Mouse (Mus musculus): Measurements from ENCODE around the gene Msh2. TPM values are rescaled to one million over a fixed set of nuclear protein-coding genes. Genes with fewer than 3 reads are reported as not detected.

Gene Msh2
- polyA plus RNA-seq, 1 experiment from 2014 or later, result 68.8 TPM

- no peak for ATAC-seq (ENCODE audit: low read depth)
- H3K9ac ChIP-seq (ENCODE audit: low read length), result no peak overlapping the region
- H3K27me3 ChIP-seq (ENCODE audit: control insufficient read depth, insufficient read depth, low read depth, low read length), result no peaks in the 10 kb centered on the region
- no peak overlapping the region for H3K27ac ChIP-seq (ENCODE audit: low read length)
- H3K4me2 ChIP-seq (ENCODE audit: low read depth, low read length), result no peak overlapping the region
- H3K4me1 ChIP-seq (replicated peaks; ENCODE audit: control insufficient read depth, insufficient read depth, low read length), result no peaks in the 10 kb centered on the region
- 91% methylated on average over 11 of the region's 11 CpGs for WGBS
- H3K9me3 ChIP-seq (ENCODE audit: control insufficient read depth, low read length), result no peaks in the 10 kb centered on the region
- peaks cover 7% of the 10 kb centered on the region for H3K36me3 ChIP-seq (ENCODE audit: control insufficient read depth, insufficient read depth, low read length)
- H3K4me3 ChIP-seq (ENCODE audit: low read length), result no peak overlapping the region
Observed at GRCm38 (mm10) chr17:87695874-87696465, 23.8 kb downstream of the Msh2 start.

DNA sequence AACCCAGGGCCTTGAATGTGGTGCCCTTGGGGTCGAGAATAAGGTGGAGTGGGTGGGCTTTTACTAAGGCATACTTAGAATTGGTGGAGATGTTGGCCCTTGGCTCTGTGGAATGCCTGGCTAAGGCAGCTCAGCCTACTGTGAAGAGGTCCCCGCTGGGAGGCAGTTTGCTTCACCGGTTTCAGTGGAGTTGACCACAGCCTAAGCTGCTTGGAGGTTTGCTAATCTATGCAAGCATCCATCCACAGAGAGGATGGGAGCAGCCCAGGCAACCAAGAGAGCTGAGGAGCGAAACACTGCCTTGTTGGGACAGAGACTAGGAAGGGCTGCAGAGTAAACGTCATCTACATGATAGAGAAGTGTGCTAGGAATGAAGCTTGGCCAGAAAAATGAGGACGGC, 24.7 kb downstream of the Msh2 start:
- Histone ChIP-seq H3K27me3 (ENCODE audit: control insufficient read depth, insufficient read depth, low read depth, low read length) (no peaks in the 10 kb centered on the region), H3K9ac (ENCODE audit: low read length) (no peak overlapping the region), H3K4me1 (replicated peaks; ENCODE audit: control insufficient read depth, insufficient read depth, low read length) (no peaks in the 10 kb centered on the region), H3K4me2 (ENCODE audit: low read depth, low read length) (no peak overlapping the region), H3K27ac (ENCODE audit: low read length) (no peak overlapping the region), H3K9me3 (ENCODE audit: control insufficient read depth, low read length) (no peaks in the 10 kb centered on the region), H3K36me3 (ENCODE audit: control insufficient read depth, insufficient read depth, low read length) (peaks cover 7% of the 10 kb centered on the region; the same call in 1 of the 2 replicates), H3K4me3 (ENCODE audit: low read length) (no peak overlapping the region)
- 83% methylated on average over 6 of the region's 6 CpGs for WGBS
- ATAC-seq (ENCODE audit: low read depth), result no peak

GRCm38 (mm10) chr17:87698996-87699765, 27.1 kb downstream of the Msh2 start:
- peak; percentile 20; the same call in 1 of the 2 replicates for ATAC-seq (ENCODE audit: low read depth)
- Histone ChIP-seq H3K36me3 (ENCODE audit: control insufficient read depth, insufficient read depth, low read length) (peaks cover 12% of the 10 kb centered on the region; the same call in 1 of the 2 replicates), H3K4me2 (ENCODE audit: low read depth, low read length) (no peak overlapping the region), H3K27me3 (ENCODE audit: control insufficient read depth, insufficient read depth, low read depth, low read length) (no peaks in the 10 kb centered on the region), H3K9ac (ENCODE audit: low read length) (no peak overlapping the region), H3K27ac (ENCODE audit: low read length) (no peak overlapping the region), H3K4me1 (replicated peaks; ENCODE audit: control insufficient read depth, insufficient read depth, low read length) (no peaks in the 10 kb centered on the region), H3K4me3 (ENCODE audit: low read length) (no peak overlapping the region), H3K9me3 (ENCODE audit: control insufficient read depth, low read length) (no peaks in the 10 kb centered on the region)
- 68% methylated on average over 16 of the region's 16 CpGs for WGBS

GRCm38 (mm10) chr17:87700101-87700500, 28.0 kb downstream of the Msh2 start:
- no peak overlapping the region for H3K27ac ChIP-seq (ENCODE audit: low read length)
- no peak for ATAC-seq (ENCODE audit: low read depth)
- H3K36me3 ChIP-seq (ENCODE audit: control insufficient read depth, insufficient read depth, low read length), result peaks cover 12% of the 10 kb centered on the region; the same call in 1 of the 2 replicates
- H3K4me2 ChIP-seq (ENCODE audit: low read depth, low read length), result no peak overlapping the region
- no peaks in the 10 kb centered on the region for H3K27me3 ChIP-seq (ENCODE audit: control insufficient read depth, insufficient read depth, low read depth, low read length)
- WGBS, result 78% methylated on average over 8 of the region's 8 CpGs
- no peaks in the 10 kb centered on the region for H3K4me1 ChIP-seq (replicated peaks; ENCODE audit: control insufficient read depth, insufficient read depth, low read length)
- no peaks in the 10 kb centered on the region for H3K9me3 ChIP-seq (ENCODE audit: control insufficient read depth, low read length)
- H3K9ac ChIP-seq (ENCODE audit: low read length), result no peak overlapping the region
- H3K4me3 ChIP-seq (ENCODE audit: low read length), result no peak overlapping the region

GRCm38 (mm10) chr17:87724727-87725126, 52.6 kb downstream of the Msh2 start:
- H3K4me3 ChIP-seq (ENCODE audit: low read length), result no peak overlapping the region
- H3K27me3 ChIP-seq (ENCODE audit: control insufficient read depth, insufficient read depth, low read depth, low read length), result no peaks in the 10 kb centered on the region
- H3K36me3 ChIP-seq (ENCODE audit: control insufficient read depth, insufficient read depth, low read length), result peaks cover 27% of the 10 kb centered on the region
- H3K27ac ChIP-seq (ENCODE audit: low read length), result no peak overlapping the region
- no peak overlapping the region for H3K4me2 ChIP-seq (ENCODE audit: low read depth, low read length)
- 88% methylated on average over 7 of the region's 7 CpGs for WGBS
- H3K4me1 ChIP-seq (replicated peaks; ENCODE audit: control insufficient read depth, insufficient read depth, low read length), result no peaks in the 10 kb centered on the region
- no peak for ATAC-seq (ENCODE audit: low read depth)
- no peak overlapping the region for H3K9ac ChIP-seq (ENCODE audit: low read length)
- no peaks in the 10 kb centered on the region for H3K9me3 ChIP-seq (ENCODE audit: control insufficient read depth, low read length)

- Histone ChIP-seq H3K27me3 (ENCODE audit: control insufficient read depth, insufficient read depth, low read depth, low read length) (no peaks in the 10 kb centered on the region), H3K9me3 (ENCODE audit: control insufficient read depth, low read length) (no peaks in the 10 kb centered on the region), H3K36me3 (ENCODE audit: control insufficient read depth, insufficient read depth, low read length) (peaks cover 21% of the 10 kb centered on the region), H3K4me3 (ENCODE audit: low read length) (no peak overlapping the region), H3K4me1 (replicated peaks; ENCODE audit: control insufficient read depth, insufficient read depth, low read length) (no peaks in the 10 kb centered on the region), H3K4me2 (ENCODE audit: low read depth, low read length) (no peak overlapping the region), H3K27ac (ENCODE audit: low read length) (no peak overlapping the region), H3K9ac (ENCODE audit: low read length) (no peak overlapping the region)
- ATAC-seq (ENCODE audit: low read depth), result no peak
- WGBS, result 92% methylated on average over 12 of the region's 12 CpGs
Observed at GRCm38 (mm10) chr17:87726489-87727356, 54.6 kb downstream of the Msh2 start.

- no peak overlapping the region for H3K9ac ChIP-seq (ENCODE audit: low read length)
- 69% methylated on average over 4 of the region's 4 CpGs for WGBS
- no peaks in the 10 kb centered on the region for H3K4me1 ChIP-seq (replicated peaks; ENCODE audit: control insufficient read depth, insufficient read depth, low read length)
- no peak overlapping the region for H3K27ac ChIP-seq (ENCODE audit: low read length)
- no peaks in the 10 kb centered on the region for H3K27me3 ChIP-seq (ENCODE audit: control insufficient read depth, insufficient read depth, low read depth, low read length)
- no peak for ATAC-seq (ENCODE audit: low read depth)
- no peak overlapping the region for H3K4me2 ChIP-seq (ENCODE audit: low read depth, low read length)
- H3K9me3 ChIP-seq (ENCODE audit: control insufficient read depth, low read length), result no peaks in the 10 kb centered on the region
- no peak overlapping the region for H3K4me3 ChIP-seq (ENCODE audit: low read length)
- no peaks in the 10 kb centered on the region for H3K36me3 ChIP-seq (ENCODE audit: control insufficient read depth, insufficient read depth, low read length)
Observed at GRCm38 (mm10) chr17:87731962-87732361, 59.8 kb downstream of the Msh2 start.

DNA sequence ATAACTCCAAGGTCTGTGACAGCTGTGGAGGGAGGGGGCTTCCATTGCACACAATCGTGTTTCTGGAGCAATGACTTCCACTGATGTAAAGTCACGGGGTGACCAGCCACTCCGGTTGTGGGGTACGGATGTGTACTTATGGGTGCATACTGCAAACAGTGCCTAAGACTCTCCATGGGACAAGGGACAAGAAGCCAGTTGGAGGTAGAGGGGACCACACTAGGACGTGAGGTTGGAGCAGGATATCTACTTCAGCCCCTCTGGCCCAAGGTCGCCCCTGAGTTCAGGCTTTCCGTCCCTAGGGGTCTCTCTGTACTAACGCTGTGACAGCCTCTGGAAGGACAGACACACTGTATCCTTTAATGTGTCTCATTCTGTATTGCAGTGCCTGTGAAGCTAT, 62.3 kb downstream of the Msh2 start:
- H3K4me1 ChIP-seq (replicated peaks; ENCODE audit: control insufficient read depth, insufficient read depth, low read length), result no peaks in the 10 kb centered on the region

GRCm38 (mm10) chr17:87737144-87737543, 65.0 kb downstream of the Msh2 start:
- Histone ChIP-seq H3K27me3 (ENCODE audit: control insufficient read depth, insufficient read depth, low read depth, low read length) (no peaks in the 10 kb centered on the region), H3K4me1 (replicated peaks; ENCODE audit: control insufficient read depth, insufficient read depth, low read length) (no peaks in the 10 kb centered on the region), H3K36me3 (ENCODE audit: control insufficient read depth, insufficient read depth, low read length) (no peaks in the 10 kb centered on the region), H3K9me3 (ENCODE audit: control insufficient read depth, low read length) (no peaks in the 10 kb centered on the region), H3K4me2 (ENCODE audit: low read depth, low read length) (no peak overlapping the region), H3K27ac (ENCODE audit: low read length) (no peak overlapping the region), H3K4me3 (ENCODE audit: low read length) (no peak overlapping the region), H3K9ac (ENCODE audit: low read length) (no peak overlapping the region)
- 71% methylated on average over 3 of the region's 3 CpGs for WGBS
- ATAC-seq (ENCODE audit: low read depth), result no peak

More for the DNA sequence above, 62.3 kb downstream of the Msh2 start:
- Histone ChIP-seq H3K9ac (ENCODE audit: low read length) (no peak overlapping the region), H3K4me3 (ENCODE audit: low read length) (no peak overlapping the region), H3K9me3 (ENCODE audit: control insufficient read depth, low read length) (no peaks in the 10 kb centered on the region), H3K4me2 (ENCODE audit: low read depth, low read length) (no peak overlapping the region), H3K36me3 (ENCODE audit: control insufficient read depth, insufficient read depth, low read length) (no peaks in the 10 kb centered on the region), H3K27ac (ENCODE audit: low read length) (no peak overlapping the region), H3K27me3 (ENCODE audit: control insufficient read depth, insufficient read depth, low read depth, low read length) (no peaks in the 10 kb centered on the region)
- ATAC-seq (ENCODE audit: low read depth), result no peak
- 84% methylated on average over 8 of the region's 8 CpGs for WGBS

Data from lung, embryonic 16.5 days (tissue).